Mouse (Mus musculus) spleen, postnatal 14 days (tissue): Measurements from ENCODE around the gene Larp1b.

Source experiments
- DNase-seq, 2 experiments: peaks; one replicate each; pipeline ENCODE4 v3.0.0; 2021 to 2022; ENCODE audit warnings: low spot score in 2 of 2

The Larp1b gene

DNA sequence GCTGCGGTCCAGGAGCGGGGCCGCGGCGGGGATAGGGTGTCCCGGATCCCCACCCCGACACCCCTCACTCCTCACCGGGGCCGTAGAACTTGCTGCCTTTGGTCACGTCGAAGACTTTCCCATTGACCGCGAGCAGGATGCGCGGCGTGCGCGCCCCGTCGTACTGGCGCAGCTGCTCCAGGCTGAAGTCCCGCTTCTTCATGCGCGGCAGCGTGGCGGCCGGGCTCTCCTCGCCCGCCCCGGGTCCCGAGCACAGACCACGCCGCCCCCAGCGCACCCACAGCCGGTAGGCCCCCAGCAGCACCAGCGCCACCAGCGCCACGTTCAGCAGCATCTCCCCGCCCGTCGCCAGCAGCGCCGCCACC is 132.9 kb downstream of the Larp1b start:
- DNase-seq, result no peak

DNA sequence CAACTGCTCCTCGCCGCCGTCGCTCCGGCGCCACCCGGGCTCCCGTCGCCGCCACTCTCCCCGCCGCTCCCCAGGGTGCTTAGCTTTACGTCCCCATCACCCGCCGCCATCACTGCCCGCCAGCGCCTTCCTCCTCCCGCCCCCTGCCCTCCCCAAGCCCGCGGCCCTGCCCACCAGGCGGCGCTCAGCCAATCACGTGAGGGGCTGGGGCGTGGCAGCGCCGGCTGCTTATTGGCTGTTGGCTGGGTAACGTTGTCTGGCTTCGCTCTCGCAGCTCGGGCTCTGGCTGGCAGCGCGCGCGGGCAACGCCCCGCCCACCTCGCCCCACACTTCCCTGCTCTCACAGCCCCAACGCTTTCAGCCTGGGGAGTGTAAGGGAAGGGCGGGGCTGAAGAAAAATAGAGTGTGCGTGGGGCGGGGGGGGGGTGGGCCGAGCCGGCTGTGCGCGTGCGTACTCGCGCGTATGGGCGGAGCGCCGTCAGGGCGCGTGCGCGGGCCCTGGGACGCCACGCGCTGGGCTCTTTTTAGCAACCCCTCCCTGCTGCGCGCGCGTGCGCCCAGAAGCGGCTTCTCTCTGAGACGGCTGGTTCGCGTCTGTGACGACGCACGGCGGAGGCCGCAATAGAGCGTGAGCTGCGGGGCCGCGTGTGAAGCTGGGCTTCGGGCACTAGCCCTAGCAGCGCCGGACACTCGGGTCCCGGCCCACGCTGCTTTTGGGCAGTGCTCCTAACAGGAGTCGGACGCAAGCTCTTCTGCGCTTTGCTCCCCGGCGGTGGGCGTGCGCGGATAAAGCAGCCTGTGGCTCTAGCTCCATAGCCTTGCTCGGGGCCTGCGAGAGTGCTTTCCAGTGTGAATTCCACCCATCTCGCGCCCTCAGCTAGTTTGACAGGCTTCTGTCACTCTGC is 133.5 kb downstream of the Larp1b start, which contains the start of gene Pgrmc2:
Gene Pgrmc2, minus strand, starts transcription at position 162 of the 905 bp plus-strand sequence.
- peak; percentile 96 for DNase-seq

DNA sequence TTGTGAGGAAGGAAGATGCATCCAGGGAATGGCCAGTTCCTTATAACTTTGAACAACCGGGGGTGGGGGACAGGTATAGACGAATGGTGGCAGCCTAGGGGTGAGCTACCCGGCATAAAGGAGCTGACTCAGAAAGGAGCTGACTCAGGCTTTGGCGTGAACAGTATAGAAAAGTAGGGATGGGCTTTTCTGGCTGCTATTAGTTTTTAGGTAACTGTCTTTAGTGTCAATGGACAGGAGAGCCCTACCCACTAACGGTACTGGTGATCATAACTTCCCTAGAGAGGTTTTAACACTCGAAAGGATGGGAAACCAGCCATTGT is 134.1 kb downstream of the Larp1b start:
- no peak for DNase-seq

DNA sequence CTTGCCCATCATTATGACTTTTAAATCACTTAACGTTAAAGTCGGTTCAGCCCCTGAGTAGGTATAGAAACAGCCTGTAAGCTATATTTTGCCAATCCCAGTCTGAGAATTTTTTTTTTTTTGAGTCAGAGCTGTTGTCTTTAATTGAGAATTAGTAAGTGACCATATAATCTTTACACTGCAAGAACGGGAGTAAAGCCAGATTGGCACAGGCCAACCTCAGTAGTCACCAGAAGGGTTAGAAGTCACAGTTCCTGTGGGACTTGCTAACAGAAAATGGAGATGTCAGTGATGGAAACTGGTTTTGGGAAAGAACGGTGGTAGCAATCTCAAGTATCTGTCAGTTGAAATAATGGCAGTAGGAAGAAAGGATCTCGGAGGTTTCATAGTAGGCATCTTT is 134.8 kb downstream of the Larp1b start:
- no peak for DNase-seq

DNA sequence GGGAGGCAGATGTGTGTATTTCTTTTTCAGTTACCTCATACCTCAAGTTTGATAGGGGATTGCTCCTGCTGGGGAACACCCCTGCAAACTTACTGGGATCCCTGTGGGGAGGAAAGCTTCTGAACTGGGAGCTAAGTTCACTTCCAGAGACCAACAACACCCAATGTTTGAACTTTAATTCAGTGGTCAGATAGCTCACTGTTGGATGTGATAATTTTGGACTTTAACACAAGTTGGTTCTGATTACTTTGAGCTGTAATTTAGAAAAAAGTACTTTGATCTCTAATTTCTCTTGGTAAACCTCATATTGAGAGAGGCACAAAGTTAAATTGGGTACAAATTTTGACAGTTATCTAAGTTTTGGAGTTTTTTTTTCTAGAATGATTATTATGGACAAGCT is 137.4 kb downstream of the Larp1b start:
- no peak for DNase-seq
